Mouse (Mus musculus) bone marrow, adult 2 months (tissue): ENCODE data around the gene Fscn3. TPM values are rescaled to one million over a fixed set of nuclear protein-coding genes. Genes with fewer than 3 reads are reported as not detected.

Experiments used
- H3K27ac ChIP-seq: fragments of 200-500 bp; 2 replicates; pipeline ENCODE4 v1.5.1; 2012; ENCODE audit warnings: low read depth, mild to moderate bottlenecking, control low read depth, inconsistent platforms, low read length; ENCODE audit not compliant: control insufficient read depth, poor library complexity, insufficient read depth
- H3K4me1 ChIP-seq: fragments of 200-500 bp; 2 replicates; pipeline ENCODE4 v1.6.1; 2011; ENCODE audit warnings: low read length; ENCODE audit not compliant: control insufficient read depth, insufficient read depth
- H3K4me3 ChIP-seq: fragments of 200-500 bp; replicated peaks from 2 replicates; pipeline ENCODE3; 2011; ENCODE audit warnings: mild to moderate bottlenecking, low read depth, low read length, control low read depth; ENCODE audit not compliant: control insufficient read depth
- CTCF ChIP-seq: fragments of 200-500 bp; IDR thresholded peaks from 2 replicates; pipeline ENCODE4 v1.5.1; 2011; ENCODE audit warnings: low read length, control low read depth; ENCODE audit not compliant: control insufficient read depth, insufficient read depth
- POLR2A ChIP-seq: fragments of 200-500 bp; IDR thresholded peaks from 2 replicates; pipeline ENCODE4 v1.6.1; 2011; ENCODE audit warnings: low read depth, mild to moderate bottlenecking, control low read depth, low read length, borderline replicate concordance; ENCODE audit not compliant: control insufficient read depth
- WGBS: fragments of 180-500 bp; shearing (Covaris S2); methylation state at CpG from one replicate; pipeline ENCODE4 v1.1.7; 2018; 5-methylcytosine and 5-hydroxymethylcytosine counted together
- polyA plus RNA-seq: library from polyadenylated mRNA; stranded (reverse); fragments of >200 nt; gene quantifications from 2 replicates; pipeline ENCODE4 v1.2.4, GENCODE M21; 2011; ENCODE audit warnings: low replicate concordance; ENCODE audit not compliant: missing spikeins, insufficient read depth, insufficient read length

Fscn3 gene
- polyA plus RNA-seq, result not detected in 2 replicates

DNA sequence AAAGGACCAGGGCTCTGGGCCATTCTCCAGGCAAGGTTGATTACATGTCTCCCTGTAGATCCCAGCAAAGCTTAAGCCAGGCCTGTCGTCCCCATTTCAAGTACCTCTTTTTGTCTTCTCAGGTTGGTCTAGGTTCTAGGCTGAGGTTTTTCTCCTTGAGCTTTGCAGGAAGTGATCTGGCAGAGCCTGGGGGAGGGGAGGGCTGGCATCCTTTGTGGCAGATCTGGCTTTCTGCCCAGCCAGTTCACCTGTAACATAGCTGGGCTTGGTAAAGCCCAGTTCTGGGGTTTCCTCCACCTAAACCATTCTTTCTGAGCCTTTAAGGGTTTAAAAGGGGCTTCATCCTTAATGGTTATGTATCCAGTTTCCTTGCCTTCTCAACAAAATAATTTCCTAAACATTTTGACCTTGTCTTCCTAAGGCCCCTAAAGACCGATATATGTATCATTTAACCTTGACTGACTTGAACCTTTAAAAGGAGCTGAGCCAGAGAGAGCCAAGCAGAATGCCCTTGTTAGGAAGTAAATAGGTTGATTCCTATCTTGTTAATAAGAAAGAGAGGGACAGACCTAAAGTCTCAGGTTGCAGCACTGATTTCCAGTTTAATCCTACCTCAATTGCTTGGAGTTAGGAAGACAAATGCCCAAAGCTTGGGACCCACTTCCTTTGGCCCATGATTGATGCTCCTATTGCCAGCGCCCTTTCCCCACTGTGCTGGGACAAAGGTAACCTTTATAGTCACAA lies at the start of gene Fscn3:
Gene Fscn3 (plus strand): TSS at position 694 of the 744 bp plus-strand sequence.
- H3K4me3 ChIP-seq, result no peak within 1 kb of the TSS
- H3K27ac ChIP-seq, result no peak within 1 kb of the TSS
- no peak for TF ChIP-seq CTCF
- TF ChIP-seq POLR2A, result no peak
- H3K4me1 ChIP-seq, result no peaks in the 10 kb centered on the region; the same call in 1 of the 2 replicates
- WGBS, result 65% methylated on average over 3 of the region's 3 CpGs

DNA sequence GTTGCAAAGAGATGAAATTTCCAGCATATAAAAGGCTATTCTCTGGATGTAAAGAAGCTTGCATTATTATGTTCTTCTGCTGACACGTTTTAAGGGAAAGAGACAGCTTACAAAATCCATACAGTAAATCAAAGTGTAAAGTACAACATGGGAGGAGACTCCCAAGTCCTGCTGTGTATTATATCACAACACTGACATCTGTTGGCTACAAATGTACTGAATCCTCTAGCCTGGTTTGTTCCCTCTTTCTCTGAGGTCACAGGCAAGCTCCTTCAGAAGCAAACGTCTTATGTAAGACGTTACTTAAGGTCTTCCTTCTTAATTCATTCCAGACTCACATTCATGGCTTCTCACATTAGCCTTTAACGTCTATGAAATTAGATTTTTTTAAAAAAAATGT lies 45.6 kb upstream of the Fscn3 start:
- 7% methylated on average over 4 of the region's 4 CpGs for WGBS
- no peak for TF ChIP-seq CTCF
- no peak for TF ChIP-seq POLR2A
- Histone ChIP-seq H3K4me3 (no peak overlapping the region), H3K27ac (no peak overlapping the region), H3K4me1 (no peaks in the 10 kb centered on the region)

DNA sequence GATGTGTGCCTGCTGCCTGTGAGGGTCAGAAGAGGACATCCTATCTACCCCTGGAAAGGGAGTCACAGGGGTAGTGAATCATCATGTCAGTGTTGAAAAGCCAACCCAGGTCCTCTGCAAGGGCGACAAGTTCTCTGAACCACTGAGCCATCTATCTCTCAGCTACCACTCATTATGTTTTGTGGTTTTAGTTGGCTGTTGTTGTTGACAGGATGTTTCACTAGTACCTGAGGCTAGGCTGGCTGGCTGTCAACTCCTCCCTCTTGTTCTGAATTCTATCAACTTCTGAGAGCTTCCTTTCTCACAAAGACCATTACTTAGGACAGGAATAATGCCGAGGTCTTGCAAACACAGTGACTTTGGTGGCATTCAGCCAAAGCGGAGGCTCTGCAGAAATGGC lies 42.4 kb upstream of the Fscn3 start:
- H3K4me3 ChIP-seq, result no peak overlapping the region
- H3K4me1 ChIP-seq, result no peaks in the 10 kb centered on the region
- TF ChIP-seq POLR2A (no peak), CTCF (no peak)
- 61% methylated on average over 3 of the region's 3 CpGs for WGBS
- H3K27ac ChIP-seq, result no peak overlapping the region

DNA sequence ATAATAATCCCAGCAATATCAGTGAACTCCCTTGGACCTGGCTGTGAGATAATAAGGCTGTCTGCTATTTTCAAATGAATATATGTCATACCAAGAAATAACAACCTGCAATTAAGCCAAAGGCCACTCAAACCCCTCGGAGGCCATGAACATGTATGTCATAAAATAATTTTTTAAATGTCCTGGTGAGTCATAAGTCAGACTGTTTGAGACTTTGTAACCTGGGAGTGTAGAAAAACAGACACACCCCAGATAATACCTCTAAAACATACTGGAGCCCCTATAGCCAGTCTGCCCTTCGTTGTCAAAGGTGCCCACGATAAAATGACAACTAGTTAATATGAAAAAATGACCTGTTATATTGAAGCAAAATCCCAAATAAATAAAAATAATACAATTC lies 38.6 kb upstream of the Fscn3 start:
- 85% methylated on average over 3 of the region's 3 CpGs for WGBS
- TF ChIP-seq POLR2A (no peak), CTCF (no peak)
- H3K4me1 ChIP-seq, result no peaks in the 10 kb centered on the region
- no peak overlapping the region for H3K4me3 ChIP-seq
- H3K27ac ChIP-seq, result no peak overlapping the region

DNA sequence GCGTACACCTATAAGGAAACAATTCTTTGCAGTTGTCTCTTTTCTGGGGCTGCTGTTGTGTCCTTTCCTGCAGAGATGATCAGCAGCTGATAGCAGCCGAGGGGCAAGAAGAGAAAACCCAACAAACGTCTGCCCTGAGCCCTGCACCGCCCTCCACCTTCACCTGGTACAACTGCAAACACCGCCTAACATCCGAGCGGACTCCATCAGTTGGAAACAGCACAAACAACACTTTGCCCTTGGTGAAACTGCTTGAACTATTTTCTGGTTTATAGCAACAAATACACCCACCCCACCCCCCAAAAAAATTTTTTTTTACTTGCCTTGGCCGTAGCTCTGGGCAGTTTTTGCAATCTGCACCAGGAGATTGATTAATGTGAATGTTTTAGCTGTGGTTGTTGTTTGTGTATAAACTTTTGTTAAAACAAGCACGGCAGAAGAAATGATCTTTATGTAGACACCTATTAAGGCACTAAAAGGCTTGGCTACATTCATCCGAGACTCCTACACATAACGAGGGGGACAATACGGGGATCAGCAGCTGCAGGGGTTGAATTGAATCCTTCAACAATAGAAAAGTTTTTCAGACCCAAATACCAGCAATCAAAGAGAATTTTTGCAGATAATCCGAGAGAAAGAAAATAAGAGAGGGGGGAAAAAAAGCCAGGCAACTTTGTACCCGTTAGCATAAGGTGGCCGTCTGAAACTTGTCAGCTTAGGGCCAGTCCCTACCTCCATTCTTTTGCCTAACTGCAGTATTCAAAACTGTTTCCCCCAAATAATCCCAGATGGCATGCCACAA lies 31.3 kb upstream of the Fscn3 start:
- WGBS, result 38% methylated on average over 15 of the region's 15 CpGs
- no peak overlapping the region for H3K4me3 ChIP-seq
- no peaks in the 10 kb centered on the region; the same call in 1 of the 2 replicates for H3K4me1 ChIP-seq
- TF ChIP-seq POLR2A (no peak), CTCF (no peak)
- H3K27ac ChIP-seq, result no peak overlapping the region

DNA sequence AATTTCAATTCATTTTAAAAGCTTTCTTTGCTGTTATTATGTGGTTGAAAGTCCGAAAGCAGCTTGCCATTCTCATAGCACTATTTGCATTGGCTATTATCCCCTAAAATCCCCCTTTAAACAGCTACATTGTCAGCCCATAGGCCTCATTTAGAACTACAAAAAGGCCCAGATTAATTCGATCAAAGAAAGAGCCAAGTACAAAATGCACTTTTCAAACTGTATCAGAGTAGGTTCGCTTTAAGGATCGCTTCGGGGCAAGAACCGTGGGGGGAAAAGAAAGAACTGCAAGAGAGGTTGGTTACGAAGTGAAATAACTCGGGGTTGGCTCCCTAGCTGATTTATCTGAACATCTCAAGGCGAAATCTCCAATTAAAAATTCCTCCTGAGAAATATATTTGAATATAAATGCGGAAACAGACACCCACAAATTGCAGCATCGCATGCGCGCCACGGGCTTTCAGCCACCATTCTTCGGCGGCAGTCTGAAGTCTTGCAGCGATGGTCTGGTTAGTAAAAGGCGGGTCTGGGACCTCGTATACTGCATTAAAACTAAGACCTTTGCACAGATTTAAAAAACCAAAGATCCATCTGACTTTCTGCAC lies 30.6 kb upstream of the Fscn3 start:
- no peaks in the 10 kb centered on the region; the same call in 1 of the 2 replicates for H3K4me1 ChIP-seq
- H3K27ac ChIP-seq, result no peak overlapping the region
- peak overlapping the region; percentile 47 for H3K4me3 ChIP-seq
- TF ChIP-seq CTCF (no peak), POLR2A (no peak)
- WGBS, result 1% methylated on average over 19 of the region's 19 CpGs

DNA sequence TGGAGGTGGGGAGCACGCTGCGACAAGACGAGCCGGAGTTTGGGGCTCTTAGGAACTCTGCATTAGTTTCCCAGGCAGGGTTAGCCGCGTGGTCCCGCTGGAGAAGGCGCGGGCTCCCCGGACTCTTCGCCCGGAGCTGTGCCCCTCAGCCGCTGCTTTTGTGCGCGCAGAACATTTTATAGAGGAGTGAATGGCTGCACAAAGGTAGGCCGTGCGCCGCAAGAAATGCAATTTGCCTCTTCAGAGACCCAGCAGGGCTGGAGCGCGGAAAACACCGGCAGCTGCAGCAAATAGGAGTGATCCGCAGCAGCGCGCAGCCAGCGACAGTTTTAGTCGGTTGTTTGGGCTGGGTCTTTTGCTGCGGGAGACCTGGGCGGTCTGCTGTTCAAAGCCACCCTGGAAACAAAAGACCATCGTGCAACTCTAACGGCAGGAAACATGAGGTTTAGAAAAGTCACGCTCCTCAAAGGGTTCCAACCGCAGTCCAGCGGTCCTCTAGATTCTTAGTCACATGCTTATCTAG lies 29.8 kb upstream of the Fscn3 start, which contains the start of gene Zfp800:
Gene Zfp800 (minus strand): TSS at position 325 of the 523 bp plus-strand sequence.
- no peak for TF ChIP-seq CTCF
- no peak for TF ChIP-seq POLR2A
- no peaks in the 10 kb centered on the region; the same call in 1 of the 2 replicates for H3K4me1 ChIP-seq
- H3K4me3 ChIP-seq, result peak within 1 kb of the TSS; percentile 47
- H3K27ac ChIP-seq, result no peak within 1 kb of the TSS
- WGBS, result under 1% methylated on average over 33 of the region's 33 CpGs

DNA sequence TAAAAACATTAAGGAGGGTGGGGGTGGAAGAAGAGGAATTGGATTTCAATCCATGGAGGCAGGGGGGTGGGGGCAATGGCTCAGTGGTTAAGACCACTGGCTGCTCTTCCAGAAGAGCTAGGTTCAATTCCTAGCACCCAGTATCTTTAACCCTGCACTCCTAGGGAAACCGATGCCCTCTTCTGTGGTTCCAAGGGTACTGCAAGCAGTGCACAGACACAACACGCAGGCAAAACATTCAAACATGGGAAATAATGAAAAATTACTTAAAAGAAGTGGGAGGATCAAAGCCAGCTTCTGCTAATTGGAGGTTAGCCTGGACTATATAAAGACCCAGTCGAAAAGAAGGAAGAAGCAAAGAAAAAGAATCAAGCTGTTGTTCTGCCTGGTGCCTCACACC lies 28.9 kb upstream of the Fscn3 start:
- Histone ChIP-seq H3K4me3 (no peak overlapping the region), H3K4me1 (no peaks in the 10 kb centered on the region; the same call in 1 of the 2 replicates), H3K27ac (no peak overlapping the region)
- no peak for TF ChIP-seq POLR2A
- peak; percentile 20; the same call in 1 of the 2 replicates for TF ChIP-seq CTCF
- WGBS, result 72% methylated on average over 3 of the region's 3 CpGs
